ENCODE assay signal across 11 mouse cellular contexts in the genomic region with DNA sequence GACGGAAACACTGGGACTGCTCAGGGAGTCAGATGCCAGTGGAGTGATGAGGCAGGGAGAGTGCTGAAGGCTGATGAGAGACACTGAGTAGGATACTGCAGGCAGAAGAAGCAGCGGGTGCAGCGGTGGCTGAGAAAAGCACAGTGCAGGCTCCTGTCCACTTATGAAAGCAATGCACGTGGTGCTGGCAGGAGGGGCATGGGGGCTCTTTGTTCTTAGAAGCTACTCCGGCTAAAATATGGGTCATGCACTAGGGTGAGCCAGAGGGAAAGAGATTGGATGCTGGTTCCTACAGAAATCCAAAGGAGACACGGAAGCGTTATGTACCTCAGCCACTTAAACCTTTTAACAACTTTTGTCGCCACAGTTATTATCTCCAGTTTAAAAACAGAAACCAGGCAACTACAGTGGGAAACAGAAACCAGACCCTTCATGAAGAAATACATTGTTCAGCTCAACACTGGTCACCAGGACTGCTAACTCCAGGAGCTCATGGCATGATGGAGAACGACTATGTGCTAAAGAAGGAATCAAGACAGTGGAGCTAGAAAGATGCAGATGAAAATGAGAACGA.
DNase-seq lines count a peak whose midpoint lies in the region; ATAC-seq and TF ChIP-seq lines count a peak whose summit lies in the region.
"Had no signal": no experiment of that assay in that cellular context is flagged by ENCODE, and none has a peak within 500 bp of the region (broad histone marks: within the 10 kb centered on the region; RNA-seq: fewer than 3 reads in every experiment).

No protein-coding gene starts in this region.

- no peak for TF ChIP-seq CTCF in forebrain, postnatal 0 days (IDR thresholded peaks at IDR 0.05; ENCODE audit: low read depth)

- WGBS in forebrain, postnatal 0 days = 54% methylated on average over 10 of the region's 10 CpGs
- 61% methylated on average over 10 of the region's 10 CpGs for WGBS in forebrain, embryonic 15.5 days
- WGBS in neural tube, embryonic 11.5 days = 62% methylated on average over 10 of the region's 10 CpGs

- peaks cover 12% of the 10 kb centered on the region; the same call in 1 of the 2 replicates for H3K4me1 ChIP-seq in forebrain, postnatal 0 days (ENCODE audit: insufficient read depth)
- H3K4me1 ChIP-seq in forebrain, embryonic 15.5 days = peaks cover 19% of the 10 kb centered on the region
- H3K4me1 ChIP-seq in neural tube, embryonic 11.5 days (ENCODE audit: control insufficient read depth, insufficient read depth, low read length) = peaks cover 7% of the 10 kb centered on the region; the same call in 1 of the 2 replicates

- H3K27me3 ChIP-seq in forebrain, postnatal 0 days (ENCODE audit: insufficient read depth, low read length) = no peaks in the 10 kb centered on the region
- no peaks in the 10 kb centered on the region for H3K27me3 ChIP-seq in forebrain, embryonic 15.5 days
- H3K27me3 ChIP-seq in neural tube, embryonic 11.5 days (ENCODE audit: control insufficient read depth, insufficient read depth, low read length) = no peaks in the 10 kb centered on the region
- H3K27me3 ChIP-seq: forebrain, embryonic 12.5 days had no signal

- no peak overlapping the region for H3K9ac ChIP-seq in forebrain, postnatal 0 days
- no peak overlapping the region for H3K9ac ChIP-seq in forebrain, embryonic 15.5 days (replicated peaks)
- H3K9ac ChIP-seq in neural tube, embryonic 11.5 days (ENCODE audit: low read length) = no peak overlapping the region
- H3K9ac ChIP-seq: forebrain, embryonic 12.5 days had no signal

- intact Hi-C loops in heart, postnatal 25 days (cut with DNase I) = no loop called here
- intact Hi-C loops in gastrocnemius, postnatal 36 days (cut with DNase I) = loop anchor here (5.0 kb wide), 1 partner anchor 218 kb away; no protein-coding TSS in a partner anchor

- no peaks in the 10 kb centered on the region for H3K9me3 ChIP-seq in forebrain, postnatal 0 days (ENCODE audit: low read length)
- no peaks in the 10 kb centered on the region for H3K9me3 ChIP-seq in forebrain, embryonic 15.5 days
- no peaks in the 10 kb centered on the region for H3K9me3 ChIP-seq in neural tube, embryonic 11.5 days (ENCODE audit: control insufficient read depth, low read length)
- H3K9me3 ChIP-seq: forebrain, embryonic 12.5 days had no signal

- no peaks in the 10 kb centered on the region for H3K36me3 ChIP-seq in forebrain, postnatal 0 days (ENCODE audit: insufficient read depth)
- no peaks in the 10 kb centered on the region for H3K36me3 ChIP-seq in forebrain, embryonic 15.5 days
- no peaks in the 10 kb centered on the region for H3K36me3 ChIP-seq in neural tube, embryonic 11.5 days (ENCODE audit: control insufficient read depth, insufficient read depth, low read length)
- H3K36me3 ChIP-seq: forebrain, embryonic 12.5 days had no signal

- no peak overlapping the region for H3K4me2 ChIP-seq in forebrain, postnatal 0 days (ENCODE audit: low read depth)
- H3K4me2 ChIP-seq in forebrain, embryonic 15.5 days (replicated peaks) = no peak overlapping the region
- no peak overlapping the region for H3K4me2 ChIP-seq in neural tube, embryonic 11.5 days (ENCODE audit: low read depth)
- H3K4me2 ChIP-seq: forebrain, embryonic 12.5 days had no signal

- DNase-seq in forebrain, postnatal 0 days = peak; percentile 35
- DNase-seq in neural tube, embryonic 11.5 days (ENCODE audit: low spot score) = peak; percentile 39
- DNase-seq in neural tube, embryonic 10.5 days (ENCODE audit: extremely low spot score, low spot score) = no peak
- peak; percentile 10 for DNase-seq in heart, postnatal 25 days (ENCODE audit: low spot score)
- DNase-seq in yolk sac, embryonic 10.5 days (ENCODE audit: low spot score) = no peak
- DNase-seq in gastrocnemius, postnatal 36 days = no peak

- H3K4me3 ChIP-seq in forebrain, postnatal 0 days (ENCODE audit: low read depth, low read length) = no peak overlapping the region
- no peak overlapping the region for H3K4me3 ChIP-seq in forebrain, embryonic 15.5 days
- H3K4me3 ChIP-seq in neural tube, embryonic 11.5 days (ENCODE audit: low read depth, low read length) = no peak overlapping the region
- H3K4me3 ChIP-seq: forebrain, embryonic 12.5 days had no signal

- no peak overlapping the region for H3K27ac ChIP-seq in forebrain, postnatal 0 days (ENCODE audit: low read depth, low read length)
- H3K27ac ChIP-seq in forebrain, embryonic 15.5 days (replicated peaks) = no peak overlapping the region
- no peak overlapping the region for H3K27ac ChIP-seq in neural tube, embryonic 11.5 days (ENCODE audit: low read depth, low read length)
- H3K27ac ChIP-seq: forebrain, embryonic 12.5 days; stomach, postnatal 0 days had no signal

- ATAC-seq in forebrain, postnatal 0 days = peak; percentile 48
- no peak for ATAC-seq in forebrain, embryonic 15.5 days (replicated peaks)
- ATAC-seq in neural tube, embryonic 11.5 days (ENCODE audit: insufficient read depth, low FRiP score, low TSS enrichment) = 0 out of 2 replicates have a peak, but pooled peaks have one; percentile 39
- ATAC-seq in megakaryocyte progenitor cell, adult 5-6 weeks (replicated peaks; ENCODE audit: poor library complexity) = no peak
- ATAC-seq: intestine, postnatal 0 days had no signal

Comparison
In these comparisons a context has a peak if more than half of its experiments do, and no peak if none do; other contexts are left out.
1. ATAC-seq: peak in forebrain, postnatal 0 days (single experiment) and neural tube, embryonic 11.5 days (single experiment); none in forebrain, embryonic 15.5 days (single experiment) and megakaryocyte progenitor cell, adult 5-6 weeks (single experiment).
2. DNase-seq: peak in forebrain, postnatal 0 days (single experiment), neural tube, embryonic 11.5 days (single experiment) and heart, postnatal 25 days (single experiment); none in neural tube, embryonic 10.5 days (single experiment), yolk sac, embryonic 10.5 days (single experiment) and gastrocnemius, postnatal 36 days (0 of 2).